Mouse (Mus musculus) testis, adult 2 months (tissue): ENCODE measurements around the gene Cmya5. TPM values are rescaled to one million over a fixed set of nuclear protein-coding genes. Genes with fewer than 3 reads are reported as not detected.

ENCODE experiments used
- H3K27ac ChIP-seq: fragments of 200-500 bp; 2 replicates; pipeline ENCODE4 v1.5.1; 2012; ENCODE audit warnings: low read depth, low read length; ENCODE audit not compliant: control insufficient read depth, insufficient read depth
- H3K27me3 ChIP-seq: fragments of 200-500 bp; 2 replicates; pipeline ENCODE4 v1.6.1; 2012; ENCODE audit warnings: mild to moderate bottlenecking, low read length, moderate library complexity; ENCODE audit not compliant: control insufficient read depth, insufficient read depth
- H3K36me3 ChIP-seq: fragments of 200-500 bp; 2 replicates; pipeline ENCODE4 v1.6.1; 2012; ENCODE audit warnings: mild to moderate bottlenecking, low read length; ENCODE audit not compliant: control insufficient read depth, insufficient read depth
- H3K4me1 ChIP-seq: fragments of 200-500 bp; 2 replicates; pipeline ENCODE4 v1.6.1; 2012; ENCODE audit warnings: low read length; ENCODE audit not compliant: control insufficient read depth, insufficient read depth
- H3K4me3 ChIP-seq: fragments of 200-500 bp; 2 replicates; pipeline ENCODE4 v1.5.1; 2012; ENCODE audit warnings: low read depth, mild to moderate bottlenecking, low read length, moderate library complexity, mixed read lengths; ENCODE audit not compliant: control insufficient read depth
- CTCF ChIP-seq: fragments of 200-500 bp; IDR thresholded peaks from 2 replicates; pipeline ENCODE4 v1.5.1; 2012; ENCODE audit warnings: low read depth, mild to moderate bottlenecking, inconsistent platforms, low read length, moderate library complexity; ENCODE audit not compliant: control insufficient read depth, insufficient read depth, insufficient replicate concordance
- POLR2A ChIP-seq: fragments of 200-500 bp; IDR thresholded peaks from 2 replicates; pipeline ENCODE4 v1.6.1; 2012; ENCODE audit warnings: low read depth, mild to moderate bottlenecking, inconsistent platforms, low read length, moderate library complexity; ENCODE audit not compliant: control insufficient read depth
- polyA plus RNA-seq: library from polyadenylated mRNA; depleted of rRNA; stranded (reverse); fragments of >200 nt; gene quantifications from 2 replicates; pipeline ENCODE4 v1.2.3, GENCODE M21; 2012

Gene Cmya5
- polyA plus RNA-seq, 1 experiment, result 0.02 TPM

DNA sequence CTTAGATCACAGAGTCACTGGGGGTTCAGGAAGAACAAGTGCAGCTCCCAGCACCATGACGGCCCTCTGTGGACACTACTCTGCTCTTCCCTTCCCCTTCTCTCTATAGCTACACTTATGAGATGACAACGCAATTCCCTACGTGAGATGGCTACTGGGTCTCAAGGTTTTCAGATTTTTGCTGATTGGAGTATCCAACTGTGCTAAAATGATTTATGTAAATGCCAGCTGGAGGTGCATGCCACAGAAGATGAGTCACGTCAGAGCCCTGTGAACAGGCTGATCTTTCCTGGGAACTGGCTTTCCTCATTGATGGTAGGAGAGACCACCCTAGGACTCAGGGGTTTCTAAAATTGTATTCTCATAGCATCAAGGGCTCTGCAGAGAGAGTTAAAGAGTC is 83.2 kb downstream of the Cmya5 start:
- no peak overlapping the region for H3K27ac ChIP-seq
- no peak overlapping the region for H3K4me3 ChIP-seq
- TF ChIP-seq POLR2A (no peak), CTCF (no peak)

DNA sequence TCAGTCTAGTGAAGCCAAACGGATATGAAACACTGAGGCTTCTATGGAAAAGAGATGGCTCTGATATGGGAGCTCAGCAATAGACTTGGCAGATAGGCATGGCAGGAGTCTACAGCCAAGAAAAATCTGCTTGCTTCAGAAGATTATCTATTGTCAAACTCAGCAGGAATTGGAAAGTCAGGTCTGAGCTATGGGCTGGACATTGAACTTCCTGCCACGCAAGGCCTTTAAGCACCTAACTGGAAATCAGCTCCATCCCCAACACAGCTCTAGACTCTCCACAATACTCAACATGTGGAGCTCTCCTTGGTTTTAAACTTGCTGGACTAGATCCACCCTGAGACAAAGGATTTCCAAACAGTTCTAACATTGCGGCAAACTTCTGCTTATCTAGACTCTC is 84.1 kb downstream of the Cmya5 start:
- Histone ChIP-seq H3K27ac (no peak overlapping the region), H3K36me3 (no peaks in the 10 kb centered on the region), H3K4me3 (no peak overlapping the region), H3K27me3 (no peaks in the 10 kb centered on the region), H3K4me1 (no peaks in the 10 kb centered on the region)
- no peak for TF ChIP-seq POLR2A

More for the DNA sequence above, 83.2 kb downstream of the Cmya5 start:
- H3K4me1 ChIP-seq, result no peaks in the 10 kb centered on the region
- H3K27me3 ChIP-seq, result no peaks in the 10 kb centered on the region
- H3K36me3 ChIP-seq, result no peaks in the 10 kb centered on the region

DNA sequence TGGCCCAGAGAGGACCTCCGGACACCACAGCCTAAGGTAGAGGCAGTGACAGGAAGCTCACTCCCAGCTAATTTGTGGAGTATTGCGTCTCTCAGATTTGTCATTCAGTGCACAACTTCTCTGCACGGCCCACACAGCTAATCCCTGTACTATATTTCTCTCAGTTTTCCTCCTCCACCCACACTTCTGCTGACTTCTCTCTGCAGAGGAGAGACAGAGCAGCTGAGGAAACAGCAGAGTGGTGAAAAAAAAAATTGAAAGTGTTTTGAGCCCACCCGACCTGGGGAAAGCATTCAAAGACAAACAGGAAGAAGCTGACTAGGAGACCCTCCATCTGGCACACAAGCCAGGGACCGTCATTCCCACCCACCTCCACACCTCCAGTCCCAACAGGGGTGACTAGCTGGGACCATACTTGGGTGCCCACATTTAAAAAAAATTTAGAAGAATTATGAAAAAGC is 85.9 kb downstream of the Cmya5 start:
- Histone ChIP-seq H3K36me3 (no peaks in the 10 kb centered on the region), H3K27me3 (no peaks in the 10 kb centered on the region), H3K27ac (no peak overlapping the region), H3K4me3 (no peak overlapping the region), H3K4me1 (no peaks in the 10 kb centered on the region)
- TF ChIP-seq POLR2A, result no peak
- no peak for TF ChIP-seq CTCF

DNA sequence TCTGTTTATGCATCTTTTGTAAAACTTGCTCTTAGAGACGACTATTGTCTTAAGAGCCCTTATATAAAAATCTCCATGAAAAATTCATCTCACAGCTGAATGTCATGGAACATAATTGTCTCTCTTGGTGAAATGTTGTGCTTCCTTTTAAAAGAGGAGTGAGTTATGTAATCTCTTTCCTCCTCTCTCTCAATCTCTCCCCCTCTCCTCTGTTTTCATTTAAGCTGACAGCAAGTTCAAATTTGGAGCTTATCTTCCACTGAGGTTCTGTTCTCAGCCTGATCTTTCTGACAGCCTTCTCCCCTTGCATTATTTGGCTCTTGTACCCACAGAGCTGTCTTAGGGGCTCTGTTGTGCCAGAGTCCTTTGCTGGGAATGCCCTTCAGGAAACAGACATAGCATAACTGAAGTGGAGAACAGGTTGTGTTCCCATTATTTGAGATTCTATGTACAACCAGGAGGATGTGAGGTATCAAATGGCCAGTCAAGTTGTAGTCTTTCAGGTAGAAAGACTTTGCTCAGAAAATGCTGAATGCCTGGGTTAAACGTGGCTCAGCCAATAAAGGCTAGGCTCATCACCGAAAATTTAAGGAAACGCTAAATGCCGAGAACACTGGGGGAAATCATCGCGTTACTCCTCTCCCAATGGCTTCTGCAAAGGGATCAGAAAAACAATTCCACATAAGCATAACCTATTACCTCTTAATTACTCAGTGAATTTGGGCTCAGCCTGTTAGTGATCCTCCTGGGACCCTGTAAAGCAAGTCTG is 86.8 kb downstream of the Cmya5 start:
- Histone ChIP-seq H3K4me3 (no peak overlapping the region), H3K27ac (no peak overlapping the region), H3K4me1 (no peaks in the 10 kb centered on the region), H3K36me3 (no peaks in the 10 kb centered on the region), H3K27me3 (no peaks in the 10 kb centered on the region)
- no peak for TF ChIP-seq POLR2A
- TF ChIP-seq CTCF, result no peak

DNA sequence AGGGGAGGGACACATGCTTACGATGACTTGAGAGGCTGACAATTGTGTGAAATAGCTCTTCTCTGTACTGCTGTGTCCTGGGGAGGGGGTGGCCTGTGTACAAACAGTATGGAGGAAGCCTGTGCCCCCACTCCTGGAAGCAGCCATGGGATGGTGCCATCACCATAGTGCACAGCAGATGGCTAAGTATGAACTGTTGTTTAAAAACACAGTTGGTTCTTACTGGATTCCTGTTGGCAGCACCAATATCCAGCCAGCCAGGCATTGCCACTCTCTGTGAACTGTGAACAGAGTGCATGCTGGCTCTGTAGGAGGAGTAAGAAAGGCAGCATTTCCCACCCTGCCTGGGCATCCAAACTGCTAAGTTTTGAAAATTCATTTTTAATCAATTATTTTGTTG is 88.4 kb downstream of the Cmya5 start:
- no peaks in the 10 kb centered on the region for H3K36me3 ChIP-seq
- H3K27ac ChIP-seq, result no peak overlapping the region
- H3K4me1 ChIP-seq, result no peaks in the 10 kb centered on the region
- no peak overlapping the region for H3K4me3 ChIP-seq
- no peaks in the 10 kb centered on the region for H3K27me3 ChIP-seq
- TF ChIP-seq CTCF (no peak), POLR2A (no peak)

DNA sequence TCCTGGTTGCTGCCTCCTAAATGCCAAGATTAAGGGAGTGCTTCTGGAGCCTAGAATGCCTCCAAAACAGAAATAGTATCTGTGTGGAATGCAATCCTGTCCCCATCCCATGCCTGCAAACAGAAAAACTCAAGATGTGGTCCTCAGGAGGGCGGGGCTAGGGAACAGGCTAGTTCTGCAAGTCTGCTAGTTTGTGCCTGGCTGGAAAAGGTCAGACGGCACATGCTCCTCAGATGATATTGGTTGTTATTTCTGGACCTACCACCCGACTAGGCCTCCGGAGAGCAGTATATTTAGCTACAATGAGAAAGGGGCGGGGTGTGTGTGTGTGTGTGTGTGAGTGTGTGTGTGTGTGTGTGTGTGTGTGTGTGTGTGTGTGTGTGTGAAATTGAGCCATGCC is 93.0 kb downstream of the Cmya5 start:
- TF ChIP-seq POLR2A, result no peak
- no peak for TF ChIP-seq CTCF
- H3K4me3 ChIP-seq, result no peak overlapping the region
- H3K4me1 ChIP-seq, result no peaks in the 10 kb centered on the region
- no peaks in the 10 kb centered on the region for H3K27me3 ChIP-seq
- no peak overlapping the region for H3K27ac ChIP-seq
- H3K36me3 ChIP-seq, result no peaks in the 10 kb centered on the region

DNA sequence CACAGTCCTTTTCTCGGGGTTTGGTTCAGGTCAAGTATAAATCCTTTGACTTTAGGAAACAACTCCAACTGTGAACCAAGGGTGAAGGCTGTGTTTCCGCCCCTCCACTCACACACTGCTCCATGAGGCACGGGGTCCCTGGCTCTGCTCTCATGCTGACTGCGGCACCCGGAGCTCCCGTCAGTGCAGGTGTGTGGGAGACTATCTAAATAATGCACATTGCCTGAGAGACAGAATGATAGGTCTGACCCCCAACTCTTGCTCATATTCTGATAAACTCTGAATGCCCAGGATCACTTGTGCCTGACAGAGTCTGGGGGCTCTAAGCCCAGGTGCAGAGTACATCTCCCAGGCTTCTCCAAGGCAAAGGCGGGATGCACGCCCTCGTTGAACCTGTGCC is 103.5 kb downstream of the Cmya5 start:
- no peaks in the 10 kb centered on the region for H3K27me3 ChIP-seq
- no peaks in the 10 kb centered on the region for H3K4me1 ChIP-seq
- H3K36me3 ChIP-seq, result no peaks in the 10 kb centered on the region
- no peak for TF ChIP-seq POLR2A
- no peak for TF ChIP-seq CTCF
- no peak overlapping the region for H3K4me3 ChIP-seq
- no peak overlapping the region for H3K27ac ChIP-seq

DNA sequence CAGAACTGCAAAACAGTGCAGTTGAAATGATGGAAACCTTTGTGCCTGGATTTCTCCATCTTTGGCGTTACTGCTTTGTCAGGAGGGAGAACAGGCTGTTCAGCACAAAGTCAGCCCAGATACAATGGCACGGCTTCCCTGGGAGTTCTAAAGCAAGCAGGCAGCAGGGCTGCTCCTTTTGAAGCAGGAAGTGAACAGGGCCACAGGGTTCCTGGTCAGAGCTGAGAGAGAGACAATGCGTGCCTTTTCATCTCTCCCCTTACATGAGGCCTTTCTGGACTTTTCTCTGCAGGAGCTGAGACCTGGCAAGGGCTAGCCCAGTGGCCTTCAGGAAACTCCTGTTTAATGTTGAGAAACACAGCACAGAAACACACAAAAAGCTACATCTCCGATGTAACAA is 108.3 kb downstream of the Cmya5 start:
- TF ChIP-seq CTCF (no peak), POLR2A (no peak)
- Histone ChIP-seq H3K27me3 (no peaks in the 10 kb centered on the region), H3K4me1 (no peaks in the 10 kb centered on the region), H3K4me3 (no peak overlapping the region), H3K27ac (no peak overlapping the region), H3K36me3 (no peaks in the 10 kb centered on the region)

DNA sequence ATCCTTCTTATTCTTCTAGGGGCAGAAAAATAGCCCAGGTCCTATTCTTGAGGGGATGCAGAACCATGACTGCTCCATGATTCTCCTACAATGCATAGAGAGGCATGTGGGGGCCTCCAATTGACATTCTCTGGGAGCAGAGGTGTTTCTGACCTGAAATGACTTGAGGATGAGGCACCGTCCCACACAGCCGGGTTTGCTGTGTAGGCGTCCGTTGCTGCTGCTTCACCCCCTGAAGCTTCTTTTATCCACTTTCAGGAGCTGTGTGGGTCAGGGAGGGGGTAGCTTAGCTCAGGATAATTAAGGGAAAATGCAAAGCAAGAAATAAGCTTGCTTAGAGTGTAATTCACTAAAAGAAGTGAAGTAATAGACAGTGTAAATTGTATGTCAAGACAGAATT is 115.2 kb downstream of the Cmya5 start:
- Histone ChIP-seq H3K27ac (no peak overlapping the region), H3K4me1 (no peaks in the 10 kb centered on the region), H3K27me3 (no peaks in the 10 kb centered on the region), H3K4me3 (no peak overlapping the region), H3K36me3 (no peaks in the 10 kb centered on the region)
- TF ChIP-seq CTCF (no peak), POLR2A (no peak)
